Mouse (Mus musculus): ENCODE measurements around the gene Cd34.
A peak's percentile ranks its signal among the peaks of the same experiment; 100 is the strongest.

DNA sequence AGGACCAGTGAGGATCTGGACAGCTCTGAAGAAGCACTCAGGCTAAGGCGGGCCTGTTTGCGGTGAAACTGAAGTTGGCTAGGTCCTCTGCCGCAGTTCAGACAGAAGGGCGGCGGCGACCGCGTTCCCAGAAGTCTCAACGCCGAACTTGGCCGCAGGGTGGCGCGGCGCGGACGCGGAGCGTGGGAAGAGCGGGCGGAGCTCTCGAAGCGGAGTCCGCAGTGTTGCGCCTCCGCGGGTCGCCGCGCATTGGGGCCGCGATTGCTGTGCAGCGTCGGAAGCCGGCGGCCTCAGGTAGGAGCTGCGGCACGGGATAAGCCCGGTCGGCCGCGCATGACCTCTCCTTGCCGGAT is 37.5 kb downstream of the Cd34 start:
- TF ChIP-seq CTCF (IDR thresholded peaks at IDR 0.05; ENCODE audit: control insufficient read depth, insufficient read depth, insufficient read length) (peak; percentile 95), MAX (IDR thresholded peaks at IDR 0.05) (peak; percentile 16), USF1 (IDR thresholded peaks at IDR 0.05; ENCODE audit: low read depth) (no peak), CEBPB (IDR thresholded peaks at IDR 0.05; ENCODE audit: low read depth) (no peak), MYOD1 (IDR thresholded peaks at IDR 0.05; ENCODE audit: control insufficient read depth, insufficient read length, low read depth) (no peak), FOSL1 (IDR thresholded peaks at IDR 0.05; ENCODE audit: insufficient read depth, low read length, poor library complexity, severe bottlenecking) (no peak), MYOG (IDR thresholded peaks at IDR 0.05; ENCODE audit: control insufficient read depth, extremely low read depth, insufficient read length) (no peak)
